Mouse (Mus musculus): Measurements from ENCODE around the gene Fam71f1. TPM values are rescaled to one million over a fixed set of nuclear protein-coding genes. Genes with fewer than 3 reads are reported as not detected.
A peak's percentile ranks its signal among the peaks of the same experiment; 100 is the strongest.

Gene Fam71f1
- polyA plus RNA-seq, 1 experiment from 2014 or later: 0.18 TPM

DNA sequence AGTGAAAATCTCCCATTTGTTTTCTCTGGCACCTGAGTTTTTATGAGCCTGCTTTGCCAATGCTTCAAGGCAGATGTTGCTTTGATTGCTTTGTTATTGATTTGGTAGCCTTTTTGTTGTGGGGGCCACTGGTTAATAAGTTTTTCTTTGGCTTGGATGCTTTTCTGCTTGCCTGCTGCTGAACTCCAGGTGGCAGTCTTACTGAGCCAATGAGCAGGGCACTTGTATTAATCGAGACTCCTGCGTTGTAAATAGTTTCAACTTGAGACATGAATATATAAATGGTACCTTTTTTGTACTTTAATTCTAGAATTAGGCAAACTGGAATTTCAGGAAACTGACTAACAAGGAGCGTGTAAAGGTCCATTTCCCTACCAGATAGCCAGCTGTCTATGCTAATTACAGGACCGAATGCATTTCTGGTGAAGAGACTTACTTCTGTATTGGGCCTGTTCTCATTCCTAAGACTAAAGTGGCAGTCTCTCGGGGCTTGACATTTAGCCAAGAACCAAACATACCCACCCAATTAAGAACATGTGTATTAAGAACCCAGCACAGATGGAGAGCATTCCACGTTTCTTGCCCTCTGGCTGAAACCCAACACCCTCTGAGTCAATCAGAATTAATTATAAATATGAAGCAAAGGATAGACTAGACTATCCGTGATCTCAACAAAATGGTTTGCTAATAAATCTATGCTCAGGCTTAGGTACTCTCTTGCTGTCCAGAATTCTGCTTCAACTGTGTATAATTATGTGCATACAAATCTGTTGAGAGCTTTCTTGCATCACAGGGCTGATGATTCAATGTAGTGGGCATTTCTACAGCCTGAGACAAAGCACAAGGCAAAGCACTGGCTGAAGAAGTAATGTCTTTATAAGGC, 43.5 kb downstream of the Fam71f1 start:
- peak; percentile 83 for TF ChIP-seq CTCF (IDR thresholded peaks at IDR 0.05)
- H3K27me3 ChIP-seq: no peaks in the 10 kb centered on the region
- in situ Hi-C loops (cut with MboI; ENCODE audit: low pct_unique_long_range_greater_than_20kb): no loop called here
- DNase-seq (ENCODE audit: low read depth, low spot score): peak; percentile 83
- ChIA-PET CTCF (interaction anchor here (1.2 kb wide), 1 partner anchor 14 kb away, joined by 3 read pairs; the partner anchor contains the start of gene Calu), POLR2A (interaction anchor here (0.7 kb wide), 1 partner anchor 11 kb away, joined by 3 read pairs; no protein-coding TSS in a partner anchor)
- ATAC-seq: peak; percentile 89

DNA sequence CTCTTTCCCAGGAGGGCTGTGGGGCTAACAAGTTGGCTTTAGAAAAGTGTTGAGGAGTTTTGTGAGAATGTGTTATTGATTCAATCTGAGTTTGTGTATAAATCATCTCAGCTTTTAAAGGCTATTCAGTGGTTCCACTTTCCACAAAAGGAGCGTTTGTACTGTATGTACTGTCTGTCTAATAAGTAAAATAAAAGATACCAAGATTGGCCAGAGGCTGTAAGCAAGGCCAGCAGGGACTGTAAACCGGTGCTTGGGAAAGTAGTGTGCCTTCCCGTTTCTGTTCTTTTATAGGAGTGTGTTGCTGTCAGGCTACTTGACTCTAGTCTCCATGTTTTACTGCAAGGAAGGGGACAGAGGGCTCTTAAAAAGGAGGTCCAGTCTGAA, 44.2 kb downstream of the Fam71f1 start:
- no peak for TF ChIP-seq CTCF (IDR thresholded peaks at IDR 0.05)
- no peak for DNase-seq (ENCODE audit: low read depth, low spot score)
- ATAC-seq: no peak
- in situ Hi-C loops (cut with MboI; ENCODE audit: low pct_unique_long_range_greater_than_20kb): no loop called here
- ChIA-PET CTCF (interaction anchor here (1.2 kb wide), 1 partner anchor 15 kb away, joined by 3 read pairs; the partner anchor contains the start of gene Calu), POLR2A (interaction anchor here (0.7 kb wide), 1 partner anchor 10 kb away, joined by 3 read pairs; no protein-coding TSS in a partner anchor)
- no peaks in the 10 kb centered on the region for H3K27me3 ChIP-seq

DNA sequence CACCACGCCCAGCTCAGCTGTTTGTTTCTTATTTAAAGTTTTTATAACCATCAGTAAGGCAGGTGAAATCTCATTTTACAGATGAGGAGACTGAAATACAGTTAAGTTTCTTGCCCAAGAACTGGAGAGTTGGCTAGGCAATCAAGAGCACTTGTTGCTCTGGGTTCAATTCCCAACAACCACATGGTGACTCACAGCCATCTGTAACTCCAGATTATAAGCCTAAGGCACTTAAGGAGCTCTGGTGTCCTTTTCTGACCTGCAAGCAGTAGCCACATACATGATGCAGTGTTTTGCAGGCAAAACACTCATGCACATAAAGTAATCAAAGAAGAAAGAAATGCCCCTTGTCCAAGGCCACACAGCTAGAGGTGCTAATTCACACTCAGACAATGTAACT, 46.3 kb downstream of the Fam71f1 start:
- POLR2A ChIA-PET: interaction anchor here (0.6 kb wide), 1 partner anchor 277 kb away, joined by 3 read pairs; no protein-coding TSS in a partner anchor
- no peak for TF ChIP-seq CTCF (IDR thresholded peaks at IDR 0.05)
- in situ Hi-C loops (cut with MboI; ENCODE audit: low pct_unique_long_range_greater_than_20kb): no loop called here
- ATAC-seq (no peak), DNase-seq (ENCODE audit: low read depth, low spot score) (no peak)
- no peaks in the 10 kb centered on the region for H3K27me3 ChIP-seq
- CTCF ChIA-PET: interaction anchor here (1.2 to 1.8 kb wide), 2 partner anchors 9 to 11 kb away, joined by 3 to 4 read pairs; no protein-coding TSS in a partner anchor

DNA sequence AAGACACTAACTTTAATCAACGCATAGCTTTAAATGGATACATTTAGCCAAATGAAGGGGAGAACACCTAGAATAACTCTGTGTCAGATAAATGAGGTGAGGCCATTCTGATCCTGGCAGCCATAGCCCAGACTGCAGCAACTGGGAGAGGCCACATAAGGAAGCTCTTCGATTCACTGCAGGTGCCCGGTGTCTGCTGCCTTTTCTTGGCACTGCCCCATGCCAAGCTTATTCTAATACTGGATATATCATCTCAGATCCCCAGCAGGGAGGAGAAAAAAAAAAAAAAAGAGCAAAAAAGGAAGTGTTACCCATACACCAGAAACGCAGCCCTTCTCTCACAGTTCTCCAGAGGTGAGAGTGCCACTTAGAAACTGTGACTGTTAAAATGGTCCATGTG, 58.4 kb downstream of the Fam71f1 start:
- TF ChIP-seq CTCF (IDR thresholded peaks at IDR 0.05): no peak
- CTCF ChIA-PET: interaction anchor here (1.2 kb wide), 1 partner anchor 18 kb away, joined by 3 read pairs; no protein-coding TSS in a partner anchor
- POLR2A ChIA-PET: no interaction called here
- no peak for DNase-seq (ENCODE audit: low read depth, low spot score)
- H3K27me3 ChIP-seq: no peaks in the 10 kb centered on the region
- ATAC-seq: no peak
- in situ Hi-C loops (cut with MboI; ENCODE audit: low pct_unique_long_range_greater_than_20kb): no loop called here

DNA sequence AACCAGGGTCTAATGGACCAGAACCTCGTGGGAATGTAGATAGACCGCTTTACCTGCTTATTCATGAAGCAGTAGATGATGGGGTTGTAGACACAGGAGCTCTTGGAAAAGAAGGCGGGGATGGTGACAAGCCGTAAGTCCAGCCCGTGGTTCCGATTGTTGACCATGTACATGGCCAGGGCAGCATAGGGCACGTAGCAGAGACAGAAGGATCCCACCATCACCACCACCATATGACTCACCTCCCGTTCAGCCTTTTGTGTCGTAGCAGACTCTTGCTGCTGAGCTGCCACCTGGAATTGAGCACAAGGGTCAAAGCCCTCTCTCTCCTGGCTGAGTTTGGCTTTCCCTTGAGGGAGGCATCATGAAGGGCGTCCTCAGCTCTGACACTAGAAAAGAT, 59.7 kb downstream of the Fam71f1 start:
- CTCF ChIA-PET: no interaction called here
- no peak for ATAC-seq
- DNase-seq (ENCODE audit: low read depth, low spot score): no peak
- no peaks in the 10 kb centered on the region for H3K27me3 ChIP-seq
- in situ Hi-C loops (cut with MboI; ENCODE audit: low pct_unique_long_range_greater_than_20kb): no loop called here
- POLR2A ChIA-PET: no interaction called here
- no peak for TF ChIP-seq CTCF (IDR thresholded peaks at IDR 0.05)

DNA sequence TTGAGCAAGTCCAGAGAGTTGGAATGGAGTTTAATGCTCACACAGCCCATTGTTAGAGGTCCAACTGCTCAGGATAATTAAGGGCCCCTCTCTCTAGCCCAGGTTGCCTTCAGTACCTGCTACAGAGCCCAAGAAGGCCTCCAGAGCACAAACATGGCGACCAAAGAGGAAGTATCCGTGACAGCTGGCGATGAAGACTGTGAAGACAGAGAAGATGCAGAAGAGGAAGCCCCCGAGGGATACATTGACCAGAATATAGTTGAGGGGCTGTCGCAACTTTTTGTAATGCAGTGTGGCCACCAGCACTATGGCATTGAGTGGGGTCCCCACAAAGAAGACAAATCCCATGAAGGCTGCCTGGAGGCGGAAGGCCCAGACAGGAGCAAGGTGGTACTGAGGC, 61.0 kb downstream of the Fam71f1 start:
- POLR2A ChIA-PET: no interaction called here
- H3K27me3 ChIP-seq: no peaks in the 10 kb centered on the region
- ATAC-seq (no peak), DNase-seq (ENCODE audit: low read depth, low spot score) (no peak)
- CTCF ChIA-PET: no interaction called here
- TF ChIP-seq CTCF (IDR thresholded peaks at IDR 0.05): no peak
- in situ Hi-C loops (cut with MboI; ENCODE audit: low pct_unique_long_range_greater_than_20kb): no loop called here

DNA sequence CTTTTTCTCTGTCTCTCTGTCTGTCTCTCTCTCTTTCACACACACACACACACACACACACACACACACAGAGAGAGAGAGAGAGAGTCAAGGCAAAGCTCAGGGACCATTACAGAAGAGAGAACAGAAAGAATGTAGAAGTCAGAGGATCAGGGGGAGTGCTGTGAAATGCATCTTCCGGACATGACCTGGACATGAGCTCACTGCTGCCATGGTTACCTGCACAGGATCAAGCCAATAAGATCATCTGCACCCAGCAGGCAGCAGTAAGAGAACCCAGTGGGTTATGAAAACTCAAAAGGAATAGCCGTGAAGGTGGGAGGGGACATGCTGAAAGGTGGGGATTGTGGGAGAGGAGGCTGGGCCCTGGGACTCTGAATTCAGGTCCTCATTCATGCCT, 63.5 kb downstream of the Fam71f1 start:
- in situ Hi-C loops (cut with MboI; ENCODE audit: low pct_unique_long_range_greater_than_20kb): no loop called here
- ATAC-seq: peak; percentile 54
- POLR2A ChIA-PET: no interaction called here

More for the DNA sequence above, 63.5 kb downstream of the Fam71f1 start:
- no peak for TF ChIP-seq CTCF (IDR thresholded peaks at IDR 0.05)
- no peak for DNase-seq (ENCODE audit: low read depth, low spot score)
- CTCF ChIA-PET: interaction anchor here (1.7 kb wide), 1 partner anchor 36 kb away, joined by 4 read pairs; no protein-coding TSS in a partner anchor
- H3K27me3 ChIP-seq: no peaks in the 10 kb centered on the region

Other genes with a start within 250 kb of the Fam71f1 start
- gene Rbm28, start 154.1 kb upstream of the Fam71f1 start, polyA plus RNA-seq (2021): 50.0 TPM
- gene Prrt4, start 139.6 kb upstream of the Fam71f1 start, polyA plus RNA-seq (2021): 0.06 TPM
- 28.2 TPM for gene Impdh1, start 102.8 kb upstream of the Fam71f1 start, polyA plus RNA-seq (2021)
- 14.0 TPM for gene Hilpda, start 46.7 kb upstream of the Fam71f1 start, polyA plus RNA-seq (2021)
- 0.12 TPM for gene Fam71f2, start 39.5 kb upstream of the Fam71f1 start, polyA plus RNA-seq (2021)
- gene Calu, start 28.9 kb downstream of the Fam71f1 start, polyA plus RNA-seq (2021): 448 TPM
- gene Opn1sw, start 69.3 kb downstream of the Fam71f1 start, polyA plus RNA-seq (2021): 0.28 TPM
- gene Ccdc136, start 77.2 kb downstream of the Fam71f1 start, polyA plus RNA-seq (2021): 27.6 TPM
- gene Flnc, start 114.1 kb downstream of the Fam71f1 start, polyA plus RNA-seq (2021): 94.6 TPM
- gene Atp6v1f, start 148.6 kb downstream of the Fam71f1 start, polyA plus RNA-seq (2021): 300 TPM
- gene Atp6v1fnb, start 152.3 kb downstream of the Fam71f1 start, polyA plus RNA-seq (2021): not detected
- gene Kcp, start 188.8 kb downstream of the Fam71f1 start, polyA plus RNA-seq (2021): 0.85 TPM
- gene Irf5, start 207.5 kb downstream of the Fam71f1 start, polyA plus RNA-seq (2021): 0.45 TPM